Mouse (Mus musculus) right cerebral cortex, postnatal 36 days (tissue): Measurements from ENCODE around the gene Gm9903.
A peak's percentile ranks its signal among the peaks of the same experiment; 100 is the strongest.

Experiments used
- DNase-seq, 2 experiments: peaks; one replicate each; pipeline ENCODE4 v3.0.0; 2022; ENCODE audit warnings: low spot score in 2 of 2, mixed read lengths in 1 of 2

Gm9903 gene

DNA sequence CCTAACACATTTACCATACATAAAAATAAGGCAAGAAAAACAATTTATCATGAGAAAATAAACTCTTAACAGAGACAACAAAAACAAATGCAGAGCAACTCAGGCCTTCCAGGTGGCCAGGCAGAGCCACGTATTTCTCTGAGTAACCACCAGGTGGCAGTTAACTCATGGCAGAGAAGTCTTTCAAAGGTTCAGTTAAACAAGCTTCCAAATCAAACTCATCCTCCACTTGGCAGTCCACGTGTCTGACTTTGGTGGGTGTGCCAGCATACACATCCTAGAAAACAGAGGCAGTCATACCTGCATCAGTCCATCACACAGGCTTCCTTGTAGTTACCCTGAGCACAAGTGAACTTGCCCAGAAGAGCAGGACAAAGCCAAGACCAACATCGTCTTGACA is 10.9 kb downstream of the Gm9903 start:
- peak in 1 of 2 experiments; percentile 30 for DNase-seq

DNA sequence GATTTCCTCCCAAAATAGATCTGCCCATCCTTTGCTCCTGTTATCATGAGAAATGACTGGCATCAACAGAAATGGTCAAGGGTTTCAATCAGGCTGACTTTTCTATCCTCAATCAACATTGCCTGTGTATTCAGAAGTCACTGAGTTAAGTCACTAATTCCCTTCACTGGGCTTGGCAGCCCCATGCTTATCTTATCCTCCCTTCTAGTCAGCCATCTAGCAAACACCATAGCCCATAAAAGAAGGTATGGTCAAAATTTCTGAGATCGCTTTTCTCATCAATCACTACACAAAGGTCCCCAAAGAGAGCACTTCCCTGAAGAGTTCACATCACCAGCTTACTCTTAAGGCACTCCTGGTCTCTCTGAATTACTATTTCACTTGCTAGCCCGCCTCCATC is 21.3 kb downstream of the Gm9903 start:
- DNase-seq: no peak

DNA sequence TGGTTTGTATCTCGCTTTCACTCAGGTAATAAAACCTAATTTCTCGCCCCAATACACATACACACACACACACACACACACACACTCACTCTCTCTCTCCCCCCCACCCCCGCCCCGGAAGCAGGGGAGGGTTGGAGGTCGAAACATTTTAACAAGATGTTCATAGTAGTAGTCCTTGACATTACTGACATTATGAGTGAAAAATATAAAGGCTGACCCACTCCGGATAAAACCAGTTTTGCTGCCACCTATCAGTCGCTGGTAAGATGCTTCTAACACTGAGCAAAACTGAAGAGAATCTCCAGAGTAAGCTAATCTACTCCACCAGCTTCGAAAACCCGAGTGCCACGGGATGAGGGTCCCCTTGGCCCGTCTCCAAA is 21.8 kb downstream of the Gm9903 start:
- no peak for DNase-seq

DNA sequence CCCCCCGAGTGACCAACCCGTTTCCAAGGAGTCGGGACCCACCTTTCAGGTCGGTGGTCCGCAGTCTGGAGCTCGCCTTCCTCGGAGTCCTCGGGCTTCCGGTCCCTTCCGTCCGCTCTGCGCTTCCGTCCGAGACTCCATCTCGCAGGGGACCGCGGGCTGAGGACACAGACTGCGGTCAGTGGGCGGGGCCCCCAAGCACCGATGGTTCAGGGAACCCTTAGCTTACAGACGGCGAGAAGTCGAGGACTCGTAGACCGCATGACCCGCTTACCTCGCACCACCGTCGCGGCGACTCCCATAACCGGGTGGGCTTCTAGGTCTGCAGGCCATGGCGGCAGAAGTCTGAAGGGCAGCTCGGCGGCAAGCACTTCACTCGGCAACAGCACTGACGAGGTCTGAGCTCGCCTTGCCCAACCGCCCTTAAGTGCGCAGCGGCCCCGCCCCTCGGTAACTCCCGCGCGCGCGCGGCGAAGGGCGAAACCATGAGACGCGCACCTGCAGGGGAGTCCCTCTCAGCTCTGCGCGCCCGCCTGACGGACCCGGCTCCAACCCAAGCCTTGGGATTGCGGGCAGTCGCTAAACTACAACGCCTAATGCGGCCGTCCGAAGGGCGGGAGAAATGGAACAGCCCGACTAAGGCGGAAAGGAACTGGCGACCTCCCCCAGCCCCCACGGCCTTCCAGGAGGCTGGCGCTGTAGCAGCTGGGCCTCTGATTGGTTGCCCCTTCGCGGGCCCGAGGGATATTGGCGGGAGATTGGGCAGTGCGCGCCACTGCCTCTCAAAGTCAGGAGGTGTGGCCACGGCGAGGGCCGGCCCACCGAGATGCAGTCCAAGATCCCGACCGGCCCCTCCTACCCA is 22.4 kb downstream of the Gm9903 start, which contains the start of gene Slbp:
Slbp (minus strand) TSS at position 654 of the 862 bp plus-strand sequence.
- peak; percentile 93 to 96 for DNase-seq

DNA sequence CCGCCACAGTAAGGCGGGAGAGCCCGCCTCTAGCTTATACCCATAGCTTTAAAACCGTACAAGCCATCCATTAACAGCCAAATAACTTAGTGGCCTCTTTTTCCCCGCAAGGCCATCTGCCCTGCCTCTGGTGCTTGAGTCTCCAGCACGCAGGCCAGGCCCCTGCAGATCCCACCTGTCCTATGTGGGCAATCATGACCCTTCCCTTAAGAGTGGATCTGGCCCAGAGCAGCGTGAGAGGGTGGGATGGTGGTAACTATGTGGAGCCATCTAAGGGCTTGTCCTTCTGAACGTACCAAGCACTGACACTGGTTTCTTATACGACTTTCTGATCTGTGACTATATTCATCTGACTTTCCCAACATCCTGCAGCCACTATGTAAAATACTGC is 23.1 kb downstream of the Gm9903 start:
- no peak for DNase-seq

DNA sequence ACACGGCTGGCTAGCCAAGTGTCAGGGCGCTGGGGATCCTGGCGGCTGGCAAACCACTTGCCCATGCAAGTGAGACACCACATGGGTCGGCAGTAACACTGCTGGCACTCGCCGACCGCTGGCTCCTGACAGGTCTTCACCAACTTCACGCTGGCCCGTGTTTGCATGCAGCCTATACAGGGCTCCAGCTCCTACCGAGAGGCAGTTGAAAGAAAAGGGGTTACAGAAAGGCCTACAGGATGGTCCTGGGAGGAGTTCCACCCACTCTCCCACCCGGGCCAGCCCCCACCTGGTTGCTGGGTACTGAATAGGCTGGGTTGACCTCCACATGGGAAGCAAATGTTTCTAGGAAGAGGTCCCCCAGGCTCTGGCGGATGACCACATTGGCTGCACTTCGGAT is 24.7 kb downstream of the Gm9903 start:
- no peak for DNase-seq

DNA sequence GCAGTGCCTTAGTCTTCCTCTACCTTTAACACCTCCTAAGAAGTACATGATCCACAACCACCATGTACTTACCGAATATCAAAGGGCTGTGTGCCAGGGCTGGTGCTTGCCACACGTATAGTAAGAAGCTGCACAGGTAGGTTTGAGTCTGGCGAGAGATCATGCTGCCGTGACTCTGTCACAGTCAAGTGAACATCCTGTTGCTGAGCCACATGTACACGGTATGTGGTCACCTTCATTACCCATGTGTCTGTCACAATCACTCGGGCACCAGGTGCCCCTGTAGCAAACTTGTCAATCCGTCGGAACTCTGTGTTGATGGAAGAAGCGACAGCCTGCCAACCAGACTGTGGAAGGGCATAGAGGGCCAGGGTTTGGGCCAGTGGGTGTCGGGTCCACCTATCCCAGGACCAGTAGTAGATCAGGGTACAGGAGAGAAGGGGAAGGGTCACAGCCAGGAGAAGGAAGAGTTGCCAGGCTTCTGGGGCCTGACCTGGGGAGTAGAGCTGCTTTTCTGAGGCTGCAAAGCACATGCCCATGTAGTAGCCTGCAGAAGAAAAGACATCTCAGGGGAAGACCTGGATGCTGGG is 25.6 kb downstream of the Gm9903 start:
- DNase-seq: no peak

DNA sequence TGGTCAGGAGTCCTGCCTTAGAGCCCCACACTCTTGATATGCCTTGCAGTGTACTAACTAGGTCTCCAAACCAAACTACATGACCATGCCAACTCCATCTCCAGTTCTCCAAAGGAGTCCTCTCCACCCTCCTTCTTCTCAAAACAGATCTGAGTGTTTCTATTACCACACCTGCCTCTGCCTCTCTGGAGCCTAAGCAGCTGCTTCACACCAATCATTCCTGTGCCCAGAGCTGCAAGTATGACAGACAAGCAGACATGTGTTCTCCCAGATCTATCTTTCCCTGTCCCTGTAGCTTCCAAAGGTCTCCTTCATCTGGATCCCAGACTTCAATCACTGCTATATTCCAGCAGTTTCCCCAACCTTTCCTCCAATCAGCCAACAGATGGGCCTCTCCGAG is 27.0 kb downstream of the Gm9903 start:
- no peak for DNase-seq

DNA sequence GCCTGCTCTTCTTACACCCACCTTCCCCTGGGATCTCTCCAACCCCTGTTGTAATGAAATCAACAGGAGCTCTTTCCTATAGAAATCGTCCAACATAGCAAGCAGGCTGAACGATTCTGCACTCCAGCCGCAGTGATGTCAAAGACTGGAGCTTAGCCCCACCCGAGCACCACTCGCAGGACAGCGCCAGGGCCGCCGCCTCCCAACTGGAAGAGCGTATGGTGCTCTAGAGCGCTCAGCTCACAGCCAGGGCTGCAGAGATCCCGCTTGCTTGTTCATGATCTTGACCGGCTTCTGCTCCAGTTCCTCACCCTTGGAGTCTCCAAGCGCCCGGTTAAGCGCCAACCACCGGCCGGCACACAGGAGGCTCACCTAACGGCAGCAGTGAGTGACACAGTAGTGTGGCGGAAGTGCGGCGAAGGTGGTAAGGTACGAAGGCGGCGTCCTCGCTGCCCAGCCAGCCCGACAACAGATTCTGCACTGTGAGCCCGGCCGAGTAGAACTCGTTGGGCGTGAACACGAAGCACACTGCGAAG is 27.6 kb downstream of the Gm9903 start:
- no peak for DNase-seq

DNA sequence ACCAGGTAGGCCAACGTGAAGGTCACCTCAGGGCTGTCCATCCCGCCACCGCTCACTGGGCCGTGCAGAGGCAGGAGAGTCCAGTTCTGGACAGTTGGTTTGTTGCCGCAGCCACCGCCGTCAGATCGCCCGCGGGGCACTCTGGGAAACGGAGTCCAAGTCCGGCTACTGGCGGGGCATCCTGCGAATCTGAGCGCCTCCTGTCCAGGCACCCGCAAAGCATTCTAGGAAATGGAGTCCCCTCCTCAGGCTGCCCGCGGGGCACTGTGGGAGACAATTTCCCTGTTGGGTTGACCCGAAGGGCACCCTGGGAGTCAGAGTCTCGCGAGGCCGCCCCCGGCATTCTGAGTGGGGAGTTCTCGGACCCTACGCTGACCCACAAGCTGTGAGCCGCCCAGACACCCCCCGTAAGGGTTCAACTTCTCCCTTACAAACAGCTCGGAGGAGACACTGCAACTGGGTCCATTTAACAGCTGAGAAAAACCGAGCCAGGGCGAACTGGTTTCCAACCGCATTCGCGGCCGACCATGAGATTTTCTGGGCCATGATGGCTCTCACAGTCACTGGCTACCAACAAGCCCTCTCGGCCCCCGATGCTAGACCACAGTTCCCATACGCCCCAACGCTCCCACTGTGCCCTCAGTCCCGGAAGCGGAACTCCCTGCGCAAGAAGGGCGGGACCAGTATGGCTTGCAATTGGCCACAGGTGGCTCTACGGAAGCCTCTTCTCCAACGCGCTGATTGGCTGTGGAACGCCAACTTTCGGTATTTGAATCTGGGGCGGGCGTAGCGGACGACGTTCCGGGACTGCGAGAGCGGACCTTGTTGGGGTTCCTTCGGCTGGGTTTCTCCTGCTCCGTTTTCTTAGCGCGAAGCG is 28.3 kb downstream of the Gm9903 start, which contains the start of the genes Tacc3 and Tmem129:
Tacc3 (plus strand) TSS at position 342 of the 877 bp plus-strand sequence.
Tmem129 (minus strand) TSS at position 630 of the 877 bp plus-strand sequence.
- peak; percentile 99 for DNase-seq

DNA sequence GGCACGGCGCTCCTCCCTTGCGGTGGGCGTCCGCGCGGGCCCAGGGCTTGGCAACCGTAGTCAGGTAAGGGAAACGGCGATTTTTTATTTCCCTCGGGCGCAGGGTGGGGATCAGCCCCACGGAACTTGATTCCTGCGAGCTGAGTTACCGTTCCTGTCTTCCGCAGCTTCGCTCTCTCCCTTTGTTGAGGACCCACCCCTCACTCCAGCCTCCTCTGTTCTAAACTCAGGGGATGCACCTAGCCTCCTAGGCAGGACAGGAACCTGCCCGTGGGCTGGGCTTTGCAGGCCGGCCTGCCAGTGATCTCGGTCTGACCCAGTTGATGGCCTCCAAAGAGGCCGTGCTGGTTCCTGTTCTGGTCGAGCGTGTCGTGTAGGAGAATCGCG is 28.9 kb downstream of the Gm9903 start:
- DNase-seq: no peak

DNA sequence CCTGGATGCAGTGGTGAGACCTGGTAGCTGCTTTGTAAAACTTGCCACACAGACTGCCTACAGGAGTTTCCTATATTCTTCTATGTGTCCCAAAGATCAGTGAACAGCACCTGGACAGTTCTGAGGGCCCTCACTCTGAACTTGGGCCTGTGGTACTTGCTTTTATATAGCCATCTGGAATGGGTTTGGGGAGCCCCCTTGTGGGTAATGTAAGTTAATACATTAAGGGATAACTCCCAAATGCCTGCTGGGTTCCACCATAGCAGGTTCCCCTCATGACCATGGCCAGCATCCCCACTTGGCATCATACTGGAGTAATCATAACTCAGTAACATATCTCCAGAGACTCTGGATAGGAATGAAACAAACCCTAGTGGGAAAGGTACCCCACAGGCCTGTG is 38.5 kb downstream of the Gm9903 start:
- no peak for DNase-seq

DNA sequence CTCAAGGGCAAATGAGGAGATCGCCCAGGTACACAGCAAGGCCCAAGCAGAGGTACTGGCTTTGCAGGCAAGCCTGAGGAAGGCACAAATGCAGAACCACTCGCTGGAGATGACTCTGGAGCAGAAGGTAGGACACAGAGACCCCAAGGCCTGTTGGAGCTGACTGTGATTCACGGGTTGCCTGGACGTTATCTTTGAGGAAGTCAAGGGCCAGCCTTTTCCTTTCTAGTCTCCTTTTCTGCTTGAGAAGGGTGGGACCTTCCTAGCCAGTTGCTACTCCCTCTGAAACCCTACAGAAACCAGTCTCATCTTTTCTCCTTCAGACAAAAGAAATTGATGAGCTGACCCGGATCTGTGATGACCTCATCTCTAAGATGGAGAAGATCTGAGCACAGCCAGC is 41.9 kb downstream of the Gm9903 start:
- no peak for DNase-seq

DNA sequence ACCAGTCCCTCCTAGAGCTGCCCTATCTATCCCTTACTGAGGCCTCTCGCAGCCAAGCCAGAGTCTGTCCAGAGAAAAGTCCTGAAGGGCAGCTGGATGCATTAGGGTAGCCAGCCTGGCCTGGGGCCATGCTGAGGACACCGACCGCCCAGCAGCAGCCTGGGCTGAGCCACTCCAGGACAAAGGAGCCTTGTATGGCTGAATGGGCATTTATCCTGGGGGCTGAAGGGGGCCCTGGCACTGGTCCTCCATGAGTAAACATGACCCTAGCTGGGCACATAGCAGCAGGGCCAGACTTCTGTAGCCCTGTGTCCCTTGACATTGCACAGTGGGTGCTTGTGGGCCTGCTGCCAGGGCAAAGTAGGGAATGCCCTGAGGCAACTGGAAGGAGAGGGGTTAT is 44.7 kb downstream of the Gm9903 start:
- peak; percentile 42 to 43 for DNase-seq

DNA sequence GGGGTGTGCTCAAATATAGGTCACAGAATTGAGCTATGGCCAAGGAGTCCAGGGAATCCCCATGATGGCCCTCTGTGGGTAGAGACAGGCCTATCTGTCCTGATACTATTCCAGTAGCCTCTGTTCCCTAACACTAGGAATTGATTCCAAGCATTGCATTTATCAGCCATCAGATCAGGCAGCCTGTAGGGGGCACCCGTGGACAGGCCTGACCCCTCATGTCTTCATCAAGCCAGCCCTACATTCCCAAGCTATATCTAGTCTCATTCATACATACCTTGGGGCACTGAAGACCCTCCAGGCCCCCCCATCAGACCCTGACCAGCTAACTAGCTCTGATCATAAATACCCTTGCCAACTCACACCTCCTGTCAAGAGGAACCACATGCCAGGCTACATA is 46.2 kb downstream of the Gm9903 start:
- DNase-seq: peak in 1 of 2 experiments; percentile 32

DNA sequence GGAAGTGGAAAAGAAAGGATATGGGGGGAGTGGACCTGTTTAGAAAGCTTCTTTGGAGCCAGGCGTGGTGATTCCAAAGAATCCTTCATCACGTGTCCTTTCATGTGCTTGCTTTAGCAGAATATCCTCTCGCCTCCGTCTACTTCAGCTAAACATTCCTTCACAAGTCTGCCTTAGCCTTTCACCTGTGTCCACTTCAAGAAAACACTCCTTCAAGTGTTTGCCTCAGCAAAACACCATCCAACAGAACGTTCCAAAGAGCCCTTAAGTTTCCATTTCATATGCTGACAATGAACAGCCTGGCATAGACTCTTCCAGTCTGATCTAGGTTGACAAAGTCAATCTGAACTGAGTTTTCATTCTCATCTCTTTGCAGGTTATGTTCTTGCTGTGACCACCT is 48.5 kb downstream of the Gm9903 start:
- DNase-seq: no peak

DNA sequence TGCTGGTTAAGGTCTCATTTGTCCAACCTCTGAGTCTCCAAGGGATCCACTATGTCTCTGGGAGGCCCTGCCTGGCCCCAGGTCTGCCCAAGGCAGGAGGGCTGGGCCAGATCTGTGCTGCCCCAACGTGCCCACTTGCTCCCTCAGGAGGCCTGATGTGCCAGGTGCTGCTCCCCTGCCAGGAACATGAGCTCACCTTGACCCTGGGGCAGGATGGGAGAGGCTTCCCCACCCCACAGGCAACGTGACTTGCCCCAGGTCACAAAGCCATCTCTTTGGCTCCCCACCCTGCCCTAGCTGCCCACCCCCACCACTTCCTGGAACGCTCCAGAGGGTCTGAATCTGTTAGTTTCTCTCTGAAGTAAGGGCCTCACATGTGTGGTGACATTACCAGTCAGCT is 51.3 kb downstream of the Gm9903 start:
- DNase-seq: no peak
